Mouse (Mus musculus): Measurements from ENCODE around the gene Tff1.

The Tff1 gene

DNA sequence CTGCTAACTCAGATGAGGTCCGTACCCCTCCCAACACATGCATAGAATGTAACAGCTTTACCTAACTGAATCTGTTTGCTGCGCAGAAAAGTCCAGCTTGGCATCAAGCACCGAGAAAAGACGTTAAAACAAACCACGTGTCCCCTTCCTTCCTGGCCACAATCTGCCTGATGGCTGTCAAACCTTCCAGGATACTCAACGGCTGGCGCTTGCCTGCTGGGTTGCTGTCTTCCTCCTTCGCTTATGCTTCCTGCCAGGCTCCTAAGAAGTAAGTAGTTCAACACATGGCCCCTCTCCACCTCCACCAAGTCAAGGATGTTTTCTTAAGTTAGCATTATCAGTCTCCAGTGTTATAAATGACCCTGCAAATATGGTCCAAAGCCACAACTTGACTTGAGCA lies 11.3 kb downstream of the Tff1 start:
- no peak for DNase-seq (ENCODE audit: low read depth, low spot score)

DNA sequence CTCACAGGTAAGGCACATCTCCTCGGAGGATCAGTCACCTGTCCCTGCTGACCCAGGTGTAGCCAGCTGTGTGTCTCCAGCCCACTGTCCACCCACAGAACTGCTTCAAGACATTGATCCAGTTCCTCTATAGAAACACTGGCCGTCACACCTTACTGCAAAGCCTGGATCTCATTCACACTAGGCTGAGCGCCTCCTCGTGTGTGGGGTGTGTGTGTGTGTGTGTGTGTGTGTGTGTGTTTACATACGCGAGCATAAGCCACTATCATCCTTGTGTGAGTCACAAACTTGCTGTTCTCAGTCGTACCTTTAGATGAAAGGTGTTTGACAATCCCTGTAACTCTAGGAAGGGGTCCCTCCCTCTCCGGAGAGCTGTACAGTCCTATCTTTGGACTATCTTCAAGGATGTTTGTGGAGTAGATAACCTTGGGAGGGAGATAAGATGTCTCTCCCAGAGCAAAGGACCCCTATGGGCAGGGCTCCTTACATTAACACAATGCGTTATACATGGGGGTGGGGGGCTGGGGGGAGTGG lies 12.0 kb downstream of the Tff1 start:
- no peak for DNase-seq (ENCODE audit: low read depth, low spot score)

DNA sequence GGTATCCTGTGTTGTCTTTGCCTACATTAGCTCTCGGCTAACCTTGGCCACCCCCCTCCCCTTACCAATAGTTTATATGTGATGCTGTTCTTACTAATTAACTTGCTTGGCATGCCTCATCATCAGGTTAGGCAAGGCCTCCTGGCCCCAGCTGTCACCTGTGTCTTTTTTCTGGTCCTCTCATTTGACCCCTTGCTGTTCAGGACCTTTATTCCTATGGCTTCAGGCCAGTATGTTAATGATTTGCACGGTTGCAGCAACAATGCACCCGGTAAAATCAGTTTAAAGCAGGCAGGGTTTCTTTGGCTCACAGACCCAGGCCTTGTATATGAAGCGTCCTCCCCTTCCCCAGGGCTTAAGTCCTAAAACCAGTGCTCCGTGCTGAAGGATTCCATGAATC lies 12.6 kb downstream of the Tff1 start:
- no peak for DNase-seq (ENCODE audit: low read depth, low spot score)

DNA sequence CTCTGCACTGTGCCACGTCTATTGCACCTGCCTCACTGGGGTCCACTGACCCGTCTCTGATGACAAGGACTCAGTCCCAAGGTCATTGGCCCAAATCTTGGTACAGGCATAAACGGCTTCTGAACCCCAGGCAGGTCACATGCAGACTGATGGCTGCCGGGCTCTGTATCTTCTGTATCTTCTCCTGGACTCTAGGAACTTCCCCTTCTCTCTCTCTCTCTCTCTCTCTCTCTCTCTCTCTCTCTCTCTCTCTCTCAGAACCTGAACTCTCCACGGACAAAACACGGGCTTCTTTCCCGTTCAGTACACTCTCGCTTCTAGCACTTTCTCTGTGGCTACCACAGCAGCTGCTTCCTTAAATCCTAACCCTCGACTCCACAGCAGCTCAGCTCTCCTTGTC lies 19.1 kb downstream of the Tff1 start:
- DNase-seq (ENCODE audit: low read depth, low spot score): no peak

GRCm38 (mm10) chr17:31144040-31145037 lies 20.7 kb downstream of the Tff1 start, which contains the start of gene Tff2:
Gene Tff2 (minus strand): TSS chr17:31144282.
- peak; percentile 62 for DNase-seq (ENCODE audit: low read depth, low spot score)

DNA sequence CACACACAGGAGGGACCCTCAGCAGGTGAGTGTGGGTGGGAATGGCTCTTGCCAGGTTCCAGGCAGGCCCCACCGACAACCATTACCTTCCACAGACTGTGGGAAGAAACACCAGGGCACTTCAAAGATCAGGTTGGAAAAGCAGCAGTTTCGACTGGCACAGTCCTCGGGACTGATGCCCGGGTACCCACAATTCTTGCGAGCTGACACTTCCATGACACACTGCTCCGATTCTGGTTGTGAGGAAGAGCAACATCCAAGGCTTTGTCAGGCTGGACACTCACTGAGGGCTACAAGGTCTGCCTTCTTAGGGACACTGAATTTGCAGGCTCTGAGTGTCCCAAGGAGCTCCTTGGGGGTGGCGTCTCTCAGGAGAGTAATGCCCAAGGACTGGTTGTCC lies 23.0 kb downstream of the Tff1 start:
- DNase-seq (ENCODE audit: low read depth, low spot score): no peak

DNA sequence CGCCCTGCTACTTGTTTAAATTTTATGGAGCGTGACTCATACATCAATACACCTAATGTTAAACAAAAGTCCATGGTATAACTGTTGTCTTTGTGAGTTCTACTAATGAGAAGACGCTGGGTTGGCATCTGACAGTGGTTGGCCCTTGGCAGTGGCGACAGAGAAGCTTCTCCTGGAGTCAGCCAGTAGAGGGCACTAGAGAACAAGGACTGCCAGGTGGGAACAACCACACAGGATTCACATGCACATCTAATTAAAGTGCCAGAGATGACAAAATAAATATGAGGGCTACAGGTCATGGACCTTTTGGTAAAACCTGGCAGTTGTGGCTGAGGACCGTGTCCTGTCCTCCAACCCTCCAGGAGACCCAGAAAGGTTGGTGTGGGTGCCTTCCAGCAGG lies 26.7 kb downstream of the Tff1 start:
- peak; percentile 67 for DNase-seq (ENCODE audit: low read depth, low spot score)

DNA sequence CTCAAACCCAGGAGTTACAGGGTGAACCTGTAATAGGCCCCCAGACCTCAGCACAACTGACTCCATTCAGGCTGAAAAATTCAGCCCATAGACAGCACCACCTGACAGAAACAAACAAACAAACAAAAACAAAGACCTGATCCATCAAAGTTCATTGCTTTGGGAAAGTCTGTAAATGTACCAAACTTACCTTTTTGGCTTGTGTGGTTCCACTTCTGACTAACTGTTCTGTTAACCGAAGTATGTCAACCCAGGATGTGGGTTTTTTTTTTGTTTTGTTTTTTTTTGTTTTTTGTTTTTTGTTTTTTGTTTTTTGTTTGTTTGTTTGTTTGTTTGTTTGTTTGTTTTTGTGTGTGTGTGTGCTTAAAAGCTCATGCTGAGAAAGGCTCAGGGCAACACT lies 28.3 kb downstream of the Tff1 start:
- DNase-seq (ENCODE audit: low read depth, low spot score): no peak

DNA sequence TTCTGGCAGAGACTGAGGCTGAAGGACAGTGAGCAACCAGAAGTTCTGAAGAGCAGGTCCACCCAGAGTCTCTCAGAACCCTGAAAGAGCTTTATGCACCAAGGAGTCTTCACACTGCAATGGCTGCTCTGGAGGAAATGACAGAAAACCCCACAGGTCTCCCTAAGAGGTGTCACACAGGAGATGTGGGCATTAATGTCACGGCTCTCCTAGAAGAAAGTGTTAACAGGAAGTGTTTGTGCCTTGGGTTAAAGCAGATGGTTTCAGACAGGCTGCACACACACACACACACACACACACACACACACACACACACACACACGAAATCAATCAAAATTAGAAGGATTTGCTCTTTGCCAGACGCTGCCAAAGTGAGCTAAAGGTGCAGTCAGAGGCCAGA lies 28.8 kb downstream of the Tff1 start:
- DNase-seq (ENCODE audit: low read depth, low spot score): no peak

DNA sequence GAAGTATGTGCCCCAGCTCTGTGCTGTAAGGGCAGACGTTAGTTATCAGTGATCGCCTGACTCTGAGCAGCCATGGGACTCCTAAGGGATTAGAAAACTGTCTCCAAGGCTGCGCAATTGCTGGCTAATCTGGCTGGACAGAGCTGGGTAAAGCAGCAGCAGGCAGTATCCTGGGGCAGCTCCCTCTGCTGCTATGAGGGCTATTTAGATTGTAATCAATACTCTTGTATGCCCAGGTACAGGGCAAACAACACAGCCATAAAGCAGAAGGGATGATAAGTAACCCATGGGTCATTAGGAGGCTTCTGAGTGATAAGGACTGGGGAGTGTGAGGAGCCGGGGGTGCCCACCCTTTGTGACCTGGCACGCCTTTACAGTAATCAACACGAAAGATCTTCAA lies 30.2 kb downstream of the Tff1 start:
- no peak for DNase-seq (ENCODE audit: low read depth, low spot score)

DNA sequence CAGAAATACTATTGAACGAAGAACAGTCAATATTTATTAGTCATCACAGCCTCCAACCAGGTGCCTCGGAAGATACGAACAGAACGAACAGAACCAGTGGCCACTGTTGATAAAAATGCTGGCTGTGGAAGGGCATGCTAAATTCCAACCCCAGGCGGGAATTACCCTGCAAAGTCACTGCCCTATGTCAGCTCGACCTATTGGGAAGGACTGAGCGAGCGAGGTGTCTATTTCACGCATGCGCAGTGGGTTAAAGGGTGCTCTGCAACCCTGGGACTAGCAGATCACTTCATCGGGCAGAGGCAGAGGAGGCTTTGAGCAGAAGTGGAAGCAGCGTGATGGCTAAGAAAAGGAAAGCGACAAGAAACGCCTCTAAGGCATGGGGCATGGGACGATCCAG lies 31.3 kb downstream of the Tff1 start:
- DNase-seq (ENCODE audit: low read depth, low spot score): peak; percentile 89

GRCm38 (mm10) chr17:31131269-31131821 lies 33.7 kb downstream of the Tff1 start:
- DNase-seq (ENCODE audit: low read depth, low spot score): no peak

GRCm38 (mm10) chr17:31129452-31129851 lies 35.6 kb downstream of the Tff1 start, which contains the start of gene Tff3:
Gene Tff3 (minus strand): TSS chr17:31129646.
- DNase-seq (ENCODE audit: low read depth, low spot score): no peak

DNA sequence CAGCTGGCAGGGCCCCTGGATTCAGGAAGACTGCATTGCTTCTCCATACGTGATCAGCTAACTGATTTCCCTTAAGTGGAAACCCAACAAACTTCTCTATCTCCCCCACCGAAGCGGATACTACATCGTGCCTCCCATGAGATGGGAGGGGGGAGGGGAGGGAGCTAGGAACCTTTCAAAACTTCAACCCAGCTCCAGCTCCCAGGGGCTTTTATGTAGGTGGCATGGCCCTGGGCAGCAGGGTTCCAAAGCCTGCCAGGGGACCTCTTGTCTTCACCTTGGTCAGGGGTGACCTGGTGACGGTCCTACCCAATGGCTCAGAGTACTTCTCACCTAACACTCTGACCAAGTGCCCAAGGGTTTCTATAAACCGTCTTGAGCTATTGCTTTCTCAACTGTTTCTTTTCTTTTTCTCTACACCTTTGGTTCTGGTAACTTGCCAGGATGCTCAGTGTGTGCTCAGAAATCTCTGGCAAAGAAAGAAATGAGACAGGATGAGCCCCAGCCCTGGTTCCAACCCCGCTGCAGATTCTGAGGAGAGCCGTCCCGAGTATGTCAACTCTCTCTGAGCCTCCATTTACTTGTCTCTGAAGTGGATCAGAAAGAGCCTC lies 36.3 kb downstream of the Tff1 start:
- DNase-seq (ENCODE audit: low read depth, low spot score): no peak

DNA sequence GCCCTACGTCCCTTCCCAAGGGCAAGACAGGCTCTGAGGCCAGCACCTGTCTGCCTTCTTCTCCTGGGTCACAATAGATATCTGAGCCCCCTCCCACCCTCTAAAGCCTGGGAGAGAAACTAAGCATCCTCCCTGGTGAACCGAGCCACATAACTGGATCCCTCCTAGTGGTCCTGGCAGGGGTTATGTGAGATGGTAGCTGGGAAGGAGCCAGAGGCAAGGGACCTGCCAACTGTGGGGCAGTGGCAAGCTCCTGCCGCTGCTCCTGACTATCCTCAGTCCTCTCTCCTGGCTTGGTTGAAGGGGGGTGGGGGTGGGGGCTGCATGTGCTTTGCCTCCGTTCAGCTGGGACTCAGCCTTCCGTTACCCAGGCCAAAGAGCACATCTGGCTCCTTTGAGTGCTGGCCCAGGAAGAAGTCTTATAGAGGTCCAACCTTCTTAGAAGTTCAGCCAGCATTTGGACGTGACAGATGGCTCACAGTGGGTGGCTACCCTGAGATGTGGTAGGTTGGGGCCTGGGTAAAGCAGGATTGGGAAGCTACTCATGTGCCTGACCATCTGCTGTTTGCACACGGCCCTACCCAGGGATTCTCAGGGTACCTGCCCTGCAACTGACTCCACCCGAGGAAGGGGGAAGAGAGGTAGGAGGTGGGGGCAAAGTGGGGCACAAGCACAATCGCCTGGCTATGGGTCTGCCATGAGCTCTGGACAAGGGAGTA lies 39.4 kb downstream of the Tff1 start:
- no peak for DNase-seq (ENCODE audit: low read depth, low spot score)

- peak; percentile 72 for DNase-seq (ENCODE audit: low read depth, low spot score)
Observed at GRCm38 (mm10) chr17:31121975-31122374, 43.1 kb downstream of the Tff1 start.

- peak; percentile 77 for DNase-seq (ENCODE audit: low read depth, low spot score)
Observed at GRCm38 (mm10) chr17:31119429-31119828, 45.6 kb downstream of the Tff1 start.

GRCm38 (mm10) chr17:31117946-31118345 lies 47.1 kb downstream of the Tff1 start:
- no peak for DNase-seq (ENCODE audit: low read depth, low spot score)

- DNase-seq (ENCODE audit: low read depth, low spot score): no peak
Observed at GRCm38 (mm10) chr17:31116063-31116462, 49.0 kb downstream of the Tff1 start.

- peak; percentile 75 for DNase-seq (ENCODE audit: low read depth, low spot score)
Observed at GRCm38 (mm10) chr17:31113191-31113856, 51.8 kb downstream of the Tff1 start.

Data from R1 (cell line).